Mouse (Mus musculus) common myeloid progenitor, adult 5-6 weeks (primary cell): ENCODE measurements around the gene Rgs12. TPM values are rescaled to one million over a fixed set of nuclear protein-coding genes. Genes with fewer than 3 reads are reported as not detected.

Experiments
- ATAC-seq: replicated peaks from 2 replicates; pipeline ENCODE4 v1.8.0; 2016; ENCODE audit warnings: low read depth, mild to moderate bottlenecking, moderate TSS enrichment, inconsistent platforms; ENCODE audit not compliant: poor library complexity, severe bottlenecking
- total RNA-seq: library from RNA; stranded (forward); fragments of 200-1000, 187-1606 nt; gene quantifications from 2 replicates; pipeline ENCODE4 v1.2.3, GENCODE M21; 2017

The Rgs12 gene
- 20.7 and 24.2 TPM in 2 replicates for total RNA-seq

GRCm38 (mm10) chr5:34948861-34949760 is at the start of gene Rgs12:
TSS of gene Rgs12 (plus strand) at chr5:34949445.
- peak; percentile 83 for ATAC-seq

- no peak for ATAC-seq
Measured at GRCm38 (mm10) chr5:34899787-34900469, 49.3 kb upstream of the Rgs12 start.

GRCm38 (mm10) chr5:34902371-34902770 is 46.9 kb upstream of the Rgs12 start:
- no peak for ATAC-seq

- no peak for ATAC-seq
Measured at GRCm38 (mm10) chr5:34902811-34903385, 46.3 kb upstream of the Rgs12 start.

- no peak for ATAC-seq
Measured at GRCm38 (mm10) chr5:34904412-34904811, 44.8 kb upstream of the Rgs12 start.

- no peak for ATAC-seq
Measured at GRCm38 (mm10) chr5:34907230-34907629, 42.0 kb upstream of the Rgs12 start.

- ATAC-seq, result peak; percentile 90
Measured at GRCm38 (mm10) chr5:34907910-34908725, 41.1 kb upstream of the Rgs12 start, which contains the start of gene Msantd1. TSS of gene Msantd1 (plus strand) at chr5:34908012.

- ATAC-seq, result no peak; the same call in 1 of the 2 replicates
Measured at GRCm38 (mm10) chr5:34908726-34909633, 40.3 kb upstream of the Rgs12 start.

- no peak for ATAC-seq
Measured at GRCm38 (mm10) chr5:34909634-34910503, 39.4 kb upstream of the Rgs12 start.

- ATAC-seq, result no peak
Measured at GRCm38 (mm10) chr5:34910504-34910815, 38.8 kb upstream of the Rgs12 start.

- ATAC-seq, result peak; percentile 84
Measured at GRCm38 (mm10) chr5:34915801-34916200, 33.4 kb upstream of the Rgs12 start.

- no peak for ATAC-seq
Measured at GRCm38 (mm10) chr5:34917234-34917655, 32.0 kb upstream of the Rgs12 start.

GRCm38 (mm10) chr5:34918785-34919184 is 30.5 kb upstream of the Rgs12 start:
- ATAC-seq, result no peak

- ATAC-seq, result no peak
Measured at GRCm38 (mm10) chr5:34922531-34922930, 26.7 kb upstream of the Rgs12 start.

GRCm38 (mm10) chr5:34923920-34924319 is 25.3 kb upstream of the Rgs12 start:
- peak; percentile 60 for ATAC-seq

- peak; percentile 51; the same call in 1 of the 2 replicates for ATAC-seq
Measured at GRCm38 (mm10) chr5:34924519-34924918, 24.7 kb upstream of the Rgs12 start.

- no peak for ATAC-seq
Measured at GRCm38 (mm10) chr5:34927648-34928047, 21.6 kb upstream of the Rgs12 start.
